Mouse (Mus musculus): ENCODE data around the gene Abhd15. TPM values are rescaled to one million over a fixed set of nuclear protein-coding genes. Genes with fewer than 3 reads are reported as not detected.

Gene Abhd15
- polyA plus RNA-seq, 1 experiment = 10.4 TPM

GRCm38 (mm10) chr11:77508068-77509021 lies 6.6 kb upstream of the Abhd15 start:
- peak overlapping the region; percentile 52 for H3K4me3 ChIP-seq (ENCODE audit: insufficient read depth, low read length)

DNA sequence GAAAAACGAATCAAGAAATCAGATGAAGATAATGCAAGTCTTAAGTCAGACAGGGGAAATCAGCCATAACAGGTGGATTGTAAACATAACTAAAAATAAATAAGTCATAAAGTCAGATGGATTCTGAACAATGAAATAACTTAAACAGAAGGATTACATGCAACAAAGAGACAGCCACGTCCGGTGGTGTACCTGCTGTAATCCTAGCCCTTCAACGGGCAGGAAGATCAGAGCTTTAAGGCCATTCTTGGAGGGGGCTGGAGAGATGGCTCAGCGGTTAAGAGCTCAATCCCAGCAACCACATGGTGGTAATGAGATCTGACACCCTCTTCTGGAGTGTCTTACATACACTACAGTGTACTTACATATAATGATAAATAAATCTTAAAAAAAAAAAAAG lies 3.6 kb upstream of the Abhd15 start:
- Histone ChIP-seq H3K4me3 (ENCODE audit: insufficient read depth, low read length) (no peak overlapping the region), H3K27ac (ENCODE audit: insufficient read depth, low read depth, low read length) (no peak overlapping the region), H3K4me1 (ENCODE audit: control insufficient read depth, insufficient read depth, low read length) (peaks cover 15% of the 10 kb centered on the region)
- no peak for TF ChIP-seq CTCF (IDR thresholded peaks at IDR 0.05; ENCODE audit: low read depth, low read length)
- TF ChIP-seq POLR2A (IDR thresholded peaks at IDR 0.05; ENCODE audit: borderline replicate concordance, low read depth, low read length) = no peak

More at GRCm38 (mm10) chr11:77508068-77509021, 6.6 kb upstream of the Abhd15 start:
- H3K4me1 ChIP-seq (ENCODE audit: control insufficient read depth, insufficient read depth, low read length) = peaks cover 10% of the 10 kb centered on the region
- no peak for TF ChIP-seq POLR2A (IDR thresholded peaks at IDR 0.05; ENCODE audit: borderline replicate concordance, low read depth, low read length)
- peak; percentile 98 for TF ChIP-seq CTCF (IDR thresholded peaks at IDR 0.05; ENCODE audit: low read depth, low read length)
- H3K27ac ChIP-seq (ENCODE audit: insufficient read depth, low read depth, low read length) = no peak overlapping the region

DNA sequence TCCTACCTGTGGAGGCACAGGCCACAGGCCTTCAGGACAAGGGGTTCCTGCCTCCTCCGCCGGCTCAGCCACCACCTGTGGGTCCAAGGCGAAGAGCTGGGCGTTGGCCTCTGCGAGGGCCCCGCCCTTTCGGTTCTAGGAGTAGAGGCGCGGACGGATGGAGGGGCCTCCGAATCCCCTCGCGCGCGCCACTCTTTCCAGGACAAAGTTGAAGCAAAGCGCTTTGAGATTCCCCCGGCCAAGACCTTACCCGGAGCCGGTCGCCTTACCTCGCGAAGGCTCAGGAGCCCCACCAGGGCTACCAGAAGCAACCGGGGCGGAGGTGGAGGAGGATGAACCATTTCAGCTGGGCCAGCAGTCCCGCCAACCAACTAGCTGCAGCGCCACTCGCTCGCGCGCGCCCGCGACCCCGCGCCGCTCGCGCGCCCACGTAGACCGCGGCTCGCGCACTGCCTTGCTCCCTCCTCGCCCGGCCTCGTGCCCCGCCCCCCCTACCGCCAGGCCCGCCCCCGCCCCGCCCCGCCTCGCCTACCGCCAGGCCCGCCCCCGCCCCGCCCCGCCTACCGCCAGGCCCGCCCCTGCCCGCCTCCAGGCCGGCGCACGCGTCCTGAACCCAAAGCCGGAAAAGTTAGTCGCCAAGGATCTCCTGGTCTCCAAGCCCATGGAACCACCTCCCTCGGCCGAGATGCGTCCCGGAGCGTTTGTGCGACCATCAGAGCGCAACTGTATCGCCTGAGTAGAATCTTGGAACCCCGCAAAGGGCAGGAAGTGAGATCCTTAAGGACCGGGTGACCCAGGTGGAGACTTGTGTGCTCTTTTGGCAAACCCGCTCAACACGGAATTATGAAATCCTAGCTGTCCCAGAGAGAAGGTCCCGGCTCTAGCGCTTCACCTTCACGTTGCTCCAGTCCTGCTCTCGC lies 1.8 kb upstream of the Abhd15 start:
- H3K27ac ChIP-seq (ENCODE audit: insufficient read depth, low read depth, low read length) = peak overlapping the region; percentile 40
- TF ChIP-seq POLR2A (IDR thresholded peaks at IDR 0.05; ENCODE audit: borderline replicate concordance, low read depth, low read length) (no peak), CTCF (IDR thresholded peaks at IDR 0.05; ENCODE audit: low read depth, low read length) (no peak)
- peak overlapping the region; percentile 74 for H3K4me3 ChIP-seq (ENCODE audit: insufficient read depth, low read length)
- peaks cover 23% of the 10 kb centered on the region for H3K4me1 ChIP-seq (ENCODE audit: control insufficient read depth, insufficient read depth, low read length)

GRCm38 (mm10) chr11:77513811-77514170 lies 1.1 kb upstream of the Abhd15 start:
- Histone ChIP-seq H3K27ac (ENCODE audit: insufficient read depth, low read depth, low read length) (peak overlapping the region; percentile 40), H3K4me1 (ENCODE audit: control insufficient read depth, insufficient read depth, low read length) (peaks cover 25% of the 10 kb centered on the region), H3K4me3 (ENCODE audit: insufficient read depth, low read length) (peak overlapping the region; percentile 74)
- TF ChIP-seq CTCF (IDR thresholded peaks at IDR 0.05; ENCODE audit: low read depth, low read length) = no peak
- TF ChIP-seq POLR2A (IDR thresholded peaks at IDR 0.05; ENCODE audit: borderline replicate concordance, low read depth, low read length) = no peak

DNA sequence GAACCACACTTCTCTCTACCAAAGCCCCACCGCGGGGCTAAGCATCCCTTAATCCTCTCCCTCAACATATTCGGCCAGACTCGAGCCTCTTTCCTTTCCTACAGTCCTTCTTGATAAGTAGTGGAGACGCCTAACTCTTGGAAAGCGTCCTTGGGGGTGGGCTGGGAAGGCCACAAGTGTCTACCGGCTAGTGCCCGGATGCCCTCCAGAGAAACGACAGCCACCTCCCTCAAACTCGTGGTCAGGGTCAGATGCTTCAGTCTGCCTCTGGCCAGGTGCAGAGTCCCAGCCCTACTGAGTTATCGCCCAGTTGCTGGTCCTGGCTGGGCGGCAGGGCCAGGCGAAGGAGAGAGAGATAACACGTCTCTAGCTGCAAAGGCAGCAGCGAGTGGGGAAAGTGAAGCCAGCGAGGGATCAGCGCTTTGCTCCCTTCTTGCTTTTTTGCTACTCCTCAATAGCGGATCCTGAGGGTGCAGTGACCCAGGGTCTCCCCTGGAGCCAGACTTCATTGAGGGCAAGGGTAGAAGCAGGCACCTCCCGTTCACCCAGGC lies 565 bp upstream of the Abhd15 start:
- no peak for TF ChIP-seq CTCF (IDR thresholded peaks at IDR 0.05; ENCODE audit: low read depth, low read length)
- TF ChIP-seq POLR2A (IDR thresholded peaks at IDR 0.05; ENCODE audit: borderline replicate concordance, low read depth, low read length) = no peak
- peak overlapping the region; percentile 46 for H3K27ac ChIP-seq (ENCODE audit: insufficient read depth, low read depth, low read length)
- H3K4me3 ChIP-seq (ENCODE audit: insufficient read depth, low read length) = peak overlapping the region; percentile 74
- H3K4me1 ChIP-seq (ENCODE audit: control insufficient read depth, insufficient read depth, low read length) = peaks cover 29% of the 10 kb centered on the region

DNA sequence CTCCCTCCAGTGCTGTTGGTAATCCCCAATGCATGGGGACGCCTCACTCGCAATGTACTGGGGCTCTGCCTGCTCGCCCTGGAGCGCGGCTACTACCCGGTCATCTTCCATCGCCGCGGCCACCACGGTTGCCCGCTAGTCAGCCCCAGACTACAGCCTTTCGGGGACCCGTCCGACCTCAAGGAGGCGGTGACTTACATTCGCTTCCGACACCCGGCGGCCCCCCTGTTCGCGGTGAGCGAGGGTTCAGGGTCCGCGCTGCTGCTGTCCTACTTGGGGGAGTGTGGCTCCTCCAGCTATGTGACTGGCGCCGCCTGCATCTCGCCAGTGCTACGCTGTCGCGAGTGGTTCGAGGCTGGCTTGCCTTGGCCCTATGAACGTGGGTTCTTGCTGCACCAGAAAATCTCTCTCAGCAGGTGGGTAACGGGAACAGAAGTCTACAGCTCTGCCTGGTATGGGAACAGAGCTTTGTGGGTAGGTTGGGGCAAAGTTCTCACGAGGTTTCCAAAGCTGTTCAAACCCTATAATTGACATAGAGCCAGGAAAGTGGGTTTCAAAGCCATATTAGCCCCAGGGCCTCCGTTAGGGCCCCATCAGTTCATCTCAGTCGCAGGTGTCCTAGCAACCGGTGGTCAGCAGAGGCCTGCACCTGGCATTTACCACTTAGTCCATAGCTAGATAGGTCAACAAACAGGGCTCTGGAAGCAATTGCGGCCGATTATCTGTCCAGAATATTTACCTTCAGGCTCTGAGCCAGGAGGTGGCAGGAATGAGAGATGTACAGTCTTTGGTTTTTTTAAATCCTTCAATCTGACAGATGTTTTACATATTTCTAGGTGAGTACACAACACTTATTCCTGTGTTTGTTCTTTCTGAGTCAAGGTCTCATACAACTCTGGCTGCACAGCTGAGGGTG lies 974 bp downstream of the Abhd15 start, which contains the start of gene Trp53i13:
TSS of gene Trp53i13 (minus strand) at position 344 of the 916 bp plus-strand sequence.
- TF ChIP-seq CTCF (IDR thresholded peaks at IDR 0.05; ENCODE audit: low read depth, low read length) (no peak), POLR2A (IDR thresholded peaks at IDR 0.05; ENCODE audit: borderline replicate concordance, low read depth, low read length) (no peak)
- H3K4me1 ChIP-seq (ENCODE audit: control insufficient read depth, insufficient read depth, low read length) = peaks cover 40% of the 10 kb centered on the region
- peak within 1 kb of the TSS; percentile 74 for H3K4me3 ChIP-seq (ENCODE audit: insufficient read depth, low read length)
- H3K27ac ChIP-seq (ENCODE audit: insufficient read depth, low read depth, low read length) = peak within 1 kb of the TSS; percentile 42

DNA sequence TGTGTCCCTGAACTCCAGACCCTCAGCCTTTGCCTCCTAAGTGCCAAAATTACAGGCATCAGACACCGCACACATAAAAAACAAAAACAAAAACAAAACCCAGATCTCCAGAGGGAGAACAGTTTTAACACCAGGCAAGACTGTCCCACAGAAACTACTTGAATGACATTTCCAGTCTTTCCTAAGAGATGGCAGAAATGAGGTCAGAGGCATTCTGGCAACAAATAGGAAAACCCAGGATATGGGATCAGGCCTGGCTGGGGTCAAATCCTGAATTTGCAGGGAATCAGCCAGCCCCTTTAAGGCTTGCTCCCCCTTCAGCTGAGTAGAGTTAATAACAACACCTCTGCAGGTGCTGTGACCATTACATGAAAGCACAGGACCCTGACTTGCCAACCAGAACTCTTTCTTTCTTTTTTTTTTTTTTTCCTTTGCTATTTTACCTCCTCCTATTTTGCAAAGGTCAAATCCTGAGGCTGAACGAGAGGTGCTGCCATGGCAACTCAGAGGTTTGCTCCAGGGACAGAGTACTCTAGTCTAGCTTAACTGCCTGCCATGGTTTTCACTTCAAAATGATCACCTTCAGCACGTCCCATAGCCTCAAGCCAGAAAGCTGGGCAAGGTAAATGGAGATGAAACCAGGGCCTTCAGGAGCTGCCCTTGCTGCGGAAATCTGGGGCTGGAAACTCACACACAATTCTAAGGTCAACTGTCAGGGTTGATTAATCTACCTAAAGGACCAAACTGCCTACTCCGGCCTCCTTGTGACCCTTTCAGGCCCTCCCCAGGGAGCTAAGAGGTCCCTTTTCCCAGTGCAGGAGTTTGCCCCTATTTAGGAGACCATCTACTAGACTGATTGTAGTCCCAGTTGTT lies 1.9 kb downstream of the Abhd15 start:
- Histone ChIP-seq H3K4me3 (ENCODE audit: insufficient read depth, low read length) (no peak overlapping the region), H3K4me1 (ENCODE audit: control insufficient read depth, insufficient read depth, low read length) (peaks cover 47% of the 10 kb centered on the region), H3K27ac (ENCODE audit: insufficient read depth, low read depth, low read length) (no peak overlapping the region)
- TF ChIP-seq CTCF (IDR thresholded peaks at IDR 0.05; ENCODE audit: low read depth, low read length) = no peak
- TF ChIP-seq POLR2A (IDR thresholded peaks at IDR 0.05; ENCODE audit: borderline replicate concordance, low read depth, low read length) = no peak

Measured in bone marrow macrophage, adult 2 months (primary cell).